Mouse (Mus musculus): ENCODE data around the gene Ube2s.
"Not testable (repeated sequence)": the region's sequence is repeated elsewhere in the genome, so short reads cannot be mapped to it uniquely, and the experiment has no call there.

Ube2s gene

DNA sequence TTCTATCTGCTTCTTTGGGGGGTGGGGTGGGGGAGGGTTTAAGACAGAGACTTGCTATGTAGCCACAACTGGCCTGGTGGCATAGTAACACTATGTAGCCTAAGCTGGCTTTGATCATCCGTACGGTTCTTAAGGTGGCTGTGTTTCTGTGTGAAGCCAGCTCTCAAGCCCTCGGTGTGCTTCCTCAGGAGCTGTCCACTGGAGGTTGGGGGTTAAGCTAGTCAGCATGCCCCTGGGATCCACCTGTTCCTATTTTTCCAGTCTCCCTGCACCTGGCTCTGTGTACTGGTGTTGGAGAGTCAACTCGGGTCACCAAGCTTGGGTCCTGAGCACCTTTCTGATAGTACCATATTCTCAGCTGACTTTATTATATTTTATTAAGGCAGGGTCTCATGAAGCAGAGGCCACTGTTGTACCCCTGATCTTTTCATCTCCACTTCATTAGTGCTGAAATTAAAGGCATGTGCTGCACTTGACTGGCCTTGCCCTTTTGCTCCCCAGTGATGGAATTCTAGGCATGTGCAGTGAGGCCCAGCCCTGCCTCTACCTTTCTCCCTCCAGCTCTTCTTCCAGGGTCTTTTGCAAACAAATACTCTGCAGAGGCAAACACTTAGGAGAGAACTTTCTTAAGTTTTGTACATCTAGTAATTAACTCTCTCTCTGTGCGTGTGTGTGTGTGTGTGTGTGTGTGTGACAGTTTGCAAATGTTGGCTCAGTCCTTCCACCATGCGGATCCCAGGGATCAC is 9.9 kb upstream of the Ube2s start:
- DNase-seq (ENCODE audit: extremely low read depth, low read depth, low spot score), result no peak

DNA sequence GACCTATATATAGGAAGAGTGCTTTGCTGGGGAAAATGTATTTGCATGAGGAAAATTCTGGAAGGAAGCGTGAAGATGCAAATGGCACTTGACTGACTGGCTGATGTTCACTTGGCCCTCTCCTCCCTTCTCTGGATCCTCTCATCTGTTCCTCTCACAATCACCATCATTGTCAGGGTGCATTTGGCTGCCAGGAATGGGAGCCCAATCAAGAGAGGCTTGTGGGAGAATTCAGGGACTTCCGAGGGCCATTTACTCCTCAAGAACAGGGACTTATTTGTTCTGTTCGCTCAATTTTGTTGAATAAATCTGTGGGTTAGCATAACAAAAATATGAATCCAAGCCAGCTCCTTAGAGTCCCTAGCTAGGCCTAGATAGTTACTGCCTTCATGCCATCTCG is 9.3 kb upstream of the Ube2s start:
- DNase-seq (ENCODE audit: extremely low read depth, low read depth, low spot score), result no peak

DNA sequence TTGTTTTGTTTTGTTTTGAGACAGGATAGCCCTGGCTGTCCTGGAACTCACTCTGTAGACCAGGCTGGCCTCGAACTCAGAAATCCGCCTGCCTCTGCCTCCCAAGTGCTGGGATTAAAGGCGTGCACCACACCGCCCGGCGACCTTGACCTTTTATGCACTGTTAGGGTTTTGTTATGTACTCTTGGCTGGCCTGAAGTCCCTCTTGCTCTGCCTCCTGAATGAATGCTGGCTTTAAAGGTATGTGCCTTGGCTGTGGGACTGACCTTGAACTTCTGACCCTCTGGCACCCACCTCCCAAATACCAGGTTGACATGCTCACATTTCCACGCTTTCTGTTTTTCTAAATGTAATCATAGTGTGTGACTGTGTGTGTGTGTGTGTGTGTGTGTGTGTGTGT is 8.5 kb upstream of the Ube2s start:
- not testable (repeated sequence) for DNase-seq (ENCODE audit: extremely low read depth, low read depth, low spot score)

DNA sequence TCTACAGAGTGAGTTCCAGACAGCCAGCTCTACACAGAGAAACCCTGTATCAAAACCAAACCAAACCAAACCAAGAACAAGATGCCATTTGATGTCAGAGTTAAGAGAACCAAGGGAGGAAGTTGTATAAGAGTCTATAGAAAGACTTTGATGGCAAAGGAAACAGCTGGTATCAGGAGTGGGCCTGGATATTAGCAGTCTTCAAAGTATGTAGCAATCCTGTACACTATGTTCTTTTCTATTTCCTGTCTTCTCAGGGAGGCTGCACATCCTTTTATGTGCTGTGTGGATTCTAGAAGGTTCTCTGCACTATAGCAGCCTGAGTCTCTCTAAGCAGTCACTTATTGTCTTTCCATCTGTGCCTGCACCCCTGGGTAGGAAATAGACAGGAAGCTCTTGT is 4.2 kb upstream of the Ube2s start:
- DNase-seq (ENCODE audit: extremely low read depth, low read depth, low spot score), result no peak

DNA sequence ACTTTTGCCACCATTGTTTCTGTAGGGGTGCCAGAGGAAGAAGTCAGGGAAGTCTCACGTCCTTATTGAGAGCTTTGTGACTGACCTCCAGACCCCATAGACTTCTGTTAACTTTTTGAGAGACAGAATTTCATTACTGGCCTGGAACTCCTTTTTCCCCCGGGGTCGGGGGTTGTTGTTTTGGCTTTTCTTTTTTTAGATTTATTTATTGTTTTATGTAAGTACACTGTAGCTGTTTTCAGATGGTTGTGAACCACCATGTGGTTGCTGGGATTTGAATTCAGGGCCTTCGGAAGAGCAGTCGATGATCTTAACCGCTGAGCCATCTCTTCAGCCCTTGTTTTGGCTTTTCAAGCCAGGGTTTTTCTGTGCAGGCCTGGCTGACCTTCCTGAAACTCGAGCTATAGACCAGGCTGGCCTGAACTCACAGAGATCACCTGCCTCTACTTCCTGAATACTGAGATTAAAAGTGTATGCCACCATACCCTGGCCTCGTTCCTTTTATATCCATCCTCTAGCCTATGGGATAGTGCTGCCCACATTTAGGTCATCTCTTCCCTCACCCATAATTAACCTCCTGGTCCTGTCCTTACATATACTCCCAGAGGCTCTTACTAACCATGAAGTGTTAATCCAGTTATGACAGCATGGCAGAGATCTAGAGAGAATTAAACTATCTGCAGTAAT is 858 bp upstream of the Ube2s start:
- no peak for DNase-seq (ENCODE audit: extremely low read depth, low read depth, low spot score)

DNA sequence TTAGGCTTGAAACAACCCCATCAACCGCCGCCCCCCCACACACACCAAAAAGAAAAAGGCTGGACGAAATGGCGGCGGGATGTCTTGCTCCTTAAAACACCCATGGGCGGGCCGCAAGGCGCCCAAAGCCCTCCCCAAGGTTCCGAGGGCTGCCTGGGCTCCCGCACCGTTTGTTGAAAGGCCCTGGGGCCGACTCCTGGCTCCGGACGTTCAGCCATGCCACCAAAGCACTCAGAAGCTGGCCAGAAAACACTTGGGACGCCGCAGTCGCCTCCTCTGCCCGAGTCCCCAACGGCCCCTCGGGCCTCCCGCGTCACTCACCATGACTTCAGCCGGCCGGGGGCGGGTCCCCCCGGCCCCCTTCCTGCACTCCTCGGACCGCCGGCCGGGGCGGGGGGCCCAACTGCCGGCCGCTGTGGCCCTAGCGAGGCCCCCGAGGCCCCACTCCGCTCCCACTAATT is 518 bp downstream of the Ube2s start:
- no peak for DNase-seq (ENCODE audit: extremely low read depth, low read depth, low spot score)

DNA sequence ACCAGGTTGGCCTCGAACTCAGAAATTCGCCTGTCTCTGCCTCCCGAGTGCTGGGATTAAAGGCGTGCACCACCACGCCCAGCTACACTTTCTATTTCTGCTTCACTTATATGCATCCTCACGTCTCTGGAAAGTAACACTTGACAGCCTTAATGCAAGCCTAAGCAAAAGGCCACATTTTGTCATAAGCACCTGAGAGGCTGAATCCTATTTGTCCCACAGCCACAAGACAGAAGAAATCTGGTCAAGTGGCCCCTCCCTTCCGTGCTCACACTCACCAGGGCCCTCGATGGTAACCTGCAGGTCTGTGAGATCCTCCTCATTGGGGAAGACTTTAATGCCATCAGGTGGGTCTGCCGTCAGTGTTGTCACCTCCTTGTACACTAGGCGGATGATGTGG is 1.3 kb downstream of the Ube2s start:
- not testable (repeated sequence) for DNase-seq (ENCODE audit: extremely low read depth, low read depth, low spot score)

DNA sequence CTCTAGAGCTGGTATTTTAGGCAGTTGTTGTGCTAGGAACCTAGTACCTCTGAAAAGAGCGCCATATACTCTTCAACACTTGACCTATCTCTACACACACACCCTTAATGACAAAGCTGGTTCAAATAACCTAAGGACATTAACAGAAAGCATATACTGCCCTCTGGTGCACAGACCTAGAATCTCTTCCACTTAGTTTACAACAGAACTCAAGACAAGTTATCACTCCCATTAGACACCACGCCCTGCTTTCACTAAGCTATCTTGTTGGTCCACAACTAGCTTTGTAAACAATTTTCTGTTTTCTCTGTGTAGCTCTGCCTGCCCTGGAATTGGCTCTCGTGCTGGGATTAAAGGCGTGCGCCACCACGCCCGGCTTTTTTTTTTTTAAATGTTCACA is 5.7 kb downstream of the Ube2s start:
- DNase-seq (ENCODE audit: extremely low read depth, low read depth, low spot score), result no peak

DNA sequence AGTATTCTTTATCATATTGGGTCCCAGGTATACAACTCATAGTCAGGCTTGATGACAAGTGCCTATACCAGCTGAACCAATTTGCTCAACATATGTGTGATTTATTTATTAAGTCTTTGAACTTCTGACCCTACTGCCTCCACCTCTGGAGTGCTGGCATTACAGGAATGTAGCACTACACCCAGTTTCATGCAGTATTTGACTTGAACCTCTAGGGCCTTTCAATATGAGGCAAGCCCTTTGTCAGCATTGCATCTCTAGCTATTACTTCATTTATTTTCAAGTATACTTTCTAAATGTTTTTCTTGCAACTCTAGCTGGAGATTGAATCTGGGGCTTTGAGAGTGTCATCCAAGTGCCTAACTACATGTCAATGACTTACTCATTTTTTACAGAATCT is 10.1 kb downstream of the Ube2s start:
- DNase-seq (ENCODE audit: extremely low read depth, low read depth, low spot score), result no peak

DNA sequence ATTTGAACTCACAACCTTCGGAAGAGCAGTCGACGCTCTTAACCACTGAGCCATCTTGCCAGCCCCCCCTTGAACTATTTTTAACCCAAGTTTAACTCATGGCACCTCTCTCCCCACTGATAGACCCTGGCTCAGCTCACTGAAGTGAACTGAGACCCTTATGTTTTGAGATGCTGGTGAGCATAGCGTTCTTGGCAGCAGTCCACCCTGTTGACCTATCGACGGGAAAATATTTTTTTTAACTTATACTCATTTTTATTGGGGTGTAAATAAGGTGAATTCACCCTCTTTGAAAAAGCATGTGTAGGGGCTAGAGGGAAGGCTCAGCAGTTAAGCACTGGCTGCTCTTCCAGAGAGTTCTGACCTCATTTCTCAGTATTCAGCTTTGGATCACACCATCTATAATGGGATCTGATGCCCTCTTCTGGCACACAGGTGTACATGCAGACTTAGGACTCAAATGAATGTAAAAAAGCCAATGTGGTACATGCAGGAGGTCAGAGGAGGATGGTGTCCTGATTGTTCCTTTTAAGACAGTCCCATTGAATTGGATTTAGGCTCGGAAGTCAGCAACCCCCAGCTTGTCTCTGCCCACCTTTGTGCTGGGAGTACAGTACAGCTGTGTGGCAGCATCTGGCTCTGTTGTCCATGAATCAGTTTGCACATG is 16.5 kb downstream of the Ube2s start:
- DNase-seq (ENCODE audit: extremely low read depth, low read depth, low spot score), result no peak

DNA sequence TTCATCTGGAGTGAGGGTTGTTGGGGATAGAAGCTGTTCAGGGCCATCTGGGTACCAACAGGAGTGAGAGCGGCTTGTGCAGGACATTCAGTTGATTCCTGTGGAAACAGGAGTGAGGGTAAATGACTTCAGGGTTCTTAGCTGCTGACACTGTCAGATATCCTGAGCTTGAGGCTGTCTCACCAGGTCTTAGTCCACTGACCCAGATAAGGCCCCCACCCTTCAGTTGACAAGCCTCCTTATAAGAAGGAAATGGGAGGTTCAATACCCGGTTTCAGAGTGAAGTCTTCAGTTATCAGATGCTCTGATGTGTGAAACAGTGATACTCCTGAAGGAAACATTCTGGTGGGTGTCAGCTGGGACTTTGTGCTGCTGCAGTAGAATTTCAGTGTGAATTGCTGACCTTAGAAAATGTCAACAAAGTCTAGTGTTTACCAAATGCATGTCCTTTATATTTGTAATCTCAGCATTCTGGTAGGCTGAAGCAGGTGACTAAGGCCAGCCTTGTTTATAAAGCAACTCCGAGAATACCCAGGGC is 17.7 kb downstream of the Ube2s start:
- no peak for DNase-seq (ENCODE audit: extremely low read depth, low read depth, low spot score)

DNA sequence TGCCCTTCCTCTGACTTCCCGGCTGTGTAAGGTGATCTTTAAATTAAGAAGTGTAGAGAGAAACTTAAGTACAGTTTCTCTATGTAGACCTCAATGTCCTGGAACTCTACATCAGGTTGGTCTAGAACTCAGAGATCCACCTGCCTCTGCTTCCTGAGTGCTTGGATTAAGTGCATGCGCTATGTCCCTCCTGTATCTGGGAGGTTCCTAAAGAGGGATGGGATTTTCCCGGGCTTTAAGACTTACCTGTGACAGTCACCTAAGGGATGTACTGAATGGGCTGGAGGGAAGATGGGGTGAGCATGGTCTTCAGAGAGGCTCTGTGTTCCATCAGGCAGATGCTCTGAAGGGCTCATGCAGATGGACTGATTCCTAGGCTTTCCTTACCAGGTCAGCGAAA is 18.7 kb downstream of the Ube2s start:
- no peak for DNase-seq (ENCODE audit: extremely low read depth, low read depth, low spot score)

DNA sequence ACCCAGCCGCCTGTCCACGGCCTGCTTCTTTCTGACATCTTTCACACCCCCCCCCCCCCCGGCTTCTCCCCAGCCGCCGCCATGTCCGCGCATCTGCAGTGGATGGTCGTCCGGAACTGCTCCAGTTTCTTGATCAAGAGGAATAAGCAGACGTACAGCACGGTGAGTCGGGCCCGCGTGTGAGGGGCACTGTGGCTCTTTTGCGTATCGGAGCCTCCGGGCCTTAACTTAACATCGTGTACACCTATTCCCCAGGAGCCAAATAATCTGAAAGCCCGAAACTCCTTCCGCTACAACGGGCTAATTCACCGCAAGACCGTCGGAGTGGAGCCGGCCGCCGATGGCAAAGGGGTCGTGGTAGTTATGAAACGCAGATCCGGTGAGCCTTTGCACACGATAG is 19.1 kb downstream of the Ube2s start:
- not testable (repeated sequence) for DNase-seq (ENCODE audit: extremely low read depth, low read depth, low spot score)

DNA sequence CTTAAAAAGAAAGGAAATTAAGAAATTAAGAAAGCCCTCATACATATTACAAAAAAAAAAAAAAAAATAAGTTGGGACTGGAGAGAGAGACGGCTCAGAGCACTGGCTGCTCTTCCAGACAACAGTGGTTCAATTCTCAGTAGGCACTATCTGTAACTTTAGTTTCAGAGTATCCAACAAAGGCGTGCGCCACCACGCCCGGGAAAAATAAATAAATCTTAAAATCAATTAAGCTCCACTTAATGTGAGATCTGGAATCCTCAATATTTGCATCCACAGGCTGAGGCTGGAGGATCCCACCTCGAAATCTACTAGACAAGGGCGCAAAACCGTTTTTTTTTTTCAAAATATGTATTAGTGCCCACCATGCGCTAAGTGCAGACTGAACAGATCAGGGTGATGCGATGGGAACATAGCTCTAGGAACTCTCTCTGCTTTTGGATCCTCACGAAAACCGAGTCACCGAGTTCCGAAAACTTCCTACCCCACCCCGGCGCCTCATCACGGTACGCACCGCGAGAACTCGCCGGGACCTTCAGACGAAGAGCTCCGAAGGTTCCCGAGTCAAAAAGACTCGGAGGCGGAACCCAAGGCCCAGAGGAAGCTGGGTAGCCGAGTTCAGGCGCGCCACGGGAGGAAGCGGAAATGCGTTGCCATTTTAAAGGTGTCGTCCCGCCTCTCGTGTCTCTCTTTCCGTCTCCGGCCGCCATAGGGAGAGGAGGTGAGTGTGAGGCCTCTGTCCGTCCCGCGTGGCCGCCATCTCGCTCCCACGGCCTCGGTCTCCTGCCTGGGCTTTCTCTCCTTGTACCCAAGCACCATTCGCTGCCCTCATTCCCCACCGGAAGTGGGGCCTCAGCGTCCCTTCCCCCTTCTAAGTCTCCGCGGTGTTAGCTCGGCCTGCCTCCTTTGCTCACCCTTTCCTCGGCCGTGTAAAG is 19.8 kb downstream of the Ube2s start, which contains the start of gene Rpl28:
TSS of gene Rpl28 (plus strand) at position 597 of the 935 bp plus-strand sequence.
- no peak for DNase-seq (ENCODE audit: extremely low read depth, low read depth, low spot score)

DNA sequence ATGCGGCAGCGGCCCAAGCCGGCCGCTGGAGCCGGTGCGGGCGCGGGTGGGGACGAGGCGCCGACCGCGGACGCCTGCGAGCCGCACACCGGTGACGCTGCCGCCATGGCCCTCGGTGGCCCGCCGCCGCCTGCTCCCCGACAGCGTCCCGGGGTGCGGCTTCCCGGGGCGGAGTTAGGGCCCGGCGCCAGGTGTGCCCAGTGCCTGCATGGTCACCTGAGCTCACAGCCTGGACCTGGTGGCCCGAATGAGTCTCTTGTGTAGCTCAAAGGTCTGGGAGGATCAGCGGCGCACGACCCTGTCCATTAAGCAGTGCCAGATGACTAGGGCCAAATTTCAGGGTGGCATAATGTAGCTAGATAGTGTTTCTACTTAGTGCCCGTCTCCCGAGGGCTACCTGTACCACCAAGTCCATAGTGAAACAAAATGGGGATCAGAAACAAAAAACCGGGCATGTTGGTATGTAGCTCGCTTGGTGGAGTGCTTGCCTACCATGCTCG is 22.9 kb downstream of the Ube2s start, which contains the start of gene Tmem238:
TSS of gene Tmem238 (minus strand) at position 221 of the 500 bp plus-strand sequence.
- DNase-seq (ENCODE audit: extremely low read depth, low read depth, low spot score), result no peak

DNA sequence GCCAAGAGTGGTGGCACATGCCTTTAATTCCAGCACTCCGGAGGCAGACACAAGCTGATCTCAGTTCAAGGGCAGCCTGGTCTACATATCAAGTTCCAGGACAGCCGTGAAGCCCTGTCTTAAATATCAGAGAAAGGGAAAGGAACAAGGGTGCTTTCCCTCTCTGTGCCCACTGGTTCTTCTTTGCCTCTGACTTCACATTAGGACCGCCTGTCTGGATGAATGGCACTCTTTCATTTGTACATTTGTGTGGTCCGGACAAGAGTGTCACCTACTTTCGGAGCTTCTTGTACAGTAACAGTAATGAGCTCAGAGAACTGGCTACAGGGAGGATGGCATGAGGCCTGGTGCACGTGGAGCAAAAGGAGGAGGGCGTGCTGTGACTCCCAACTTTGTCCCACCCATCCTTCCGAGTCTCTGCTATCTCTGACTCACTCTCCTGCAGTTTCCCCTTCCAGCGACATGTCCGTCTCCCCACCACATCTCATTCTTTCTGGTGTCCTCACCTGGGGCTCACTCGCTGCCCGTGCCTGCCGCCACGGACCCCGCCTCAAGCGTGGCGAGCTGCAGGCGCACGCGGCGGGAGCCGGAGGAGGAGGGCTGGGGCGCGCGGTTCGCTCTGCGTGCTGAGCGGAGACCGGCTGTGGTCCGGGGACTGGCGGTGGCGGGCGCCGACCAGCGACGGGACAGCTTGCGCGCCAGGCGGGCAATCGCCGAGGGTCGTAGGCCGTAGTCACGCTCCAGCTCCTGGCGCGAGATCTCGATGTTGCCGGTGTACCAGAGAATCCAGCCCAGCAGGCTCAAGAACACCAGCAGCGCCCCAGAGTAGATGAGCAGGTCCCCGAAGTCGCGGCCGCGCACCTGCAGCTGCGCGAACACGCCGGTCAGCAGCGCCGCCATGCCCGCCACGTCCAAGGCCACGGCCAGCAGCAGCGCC is 23.6 kb downstream of the Ube2s start:
- DNase-seq (ENCODE audit: extremely low read depth, low read depth, low spot score), result no peak

DNA sequence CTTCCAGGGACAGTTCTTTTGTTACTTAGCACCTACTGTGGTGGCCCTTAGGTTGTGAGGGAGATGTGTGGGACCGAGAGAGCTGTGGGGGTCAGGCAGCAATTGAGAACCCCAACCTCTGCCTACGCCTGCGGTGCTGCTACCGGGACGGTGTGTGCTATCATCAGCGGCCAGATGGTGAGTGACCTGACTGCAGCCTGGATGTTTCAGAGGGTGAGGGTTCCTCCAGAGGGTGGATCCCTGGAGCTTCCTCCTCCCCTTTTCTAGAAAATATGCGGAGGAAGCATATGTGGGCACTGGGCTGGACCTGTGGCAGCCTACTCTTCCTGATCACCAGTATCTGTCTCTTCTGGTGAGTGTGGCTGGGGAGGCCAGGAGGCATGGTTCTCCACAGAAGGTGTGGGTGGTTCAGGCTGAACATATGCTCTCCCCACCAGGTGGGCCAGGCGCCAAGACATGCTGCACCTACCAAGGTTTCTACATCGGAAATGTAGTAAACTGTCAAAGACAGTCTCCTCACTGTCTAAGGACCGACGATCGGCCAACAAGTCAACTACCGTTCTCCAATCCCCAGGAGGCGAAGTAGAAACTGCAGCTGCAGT is 28.6 kb downstream of the Ube2s start:
- DNase-seq (ENCODE audit: extremely low read depth, low read depth, low spot score), result no peak

DNA sequence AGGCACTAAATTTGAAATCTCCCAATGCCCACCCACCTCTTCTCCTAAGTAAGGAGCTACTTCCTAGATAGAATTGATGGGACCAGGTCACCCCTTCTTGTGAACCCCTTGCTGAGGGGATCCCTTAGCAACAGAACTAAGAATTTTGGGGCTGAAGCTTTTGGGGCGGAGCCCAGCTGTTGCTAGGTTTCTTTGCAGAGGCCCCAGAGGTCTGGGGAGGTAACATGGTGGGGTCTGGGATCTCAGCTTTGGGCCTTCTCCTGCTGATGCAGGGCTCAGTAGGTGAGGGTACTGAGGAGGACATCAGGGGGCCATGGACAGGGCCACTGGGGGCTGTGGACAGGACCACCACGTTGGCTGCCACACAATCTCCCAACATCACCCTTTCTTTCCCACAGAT is 29.6 kb downstream of the Ube2s start, which contains the start of the genes Il11 and Tmem190:
TSS of gene Il11 (minus strand) at position 101 of the 400 bp plus-strand sequence.
TSS of gene Tmem190 (plus strand) at position 179 of the 400 bp plus-strand sequence.
- DNase-seq (ENCODE audit: extremely low read depth, low read depth, low spot score), result no peak

DNA sequence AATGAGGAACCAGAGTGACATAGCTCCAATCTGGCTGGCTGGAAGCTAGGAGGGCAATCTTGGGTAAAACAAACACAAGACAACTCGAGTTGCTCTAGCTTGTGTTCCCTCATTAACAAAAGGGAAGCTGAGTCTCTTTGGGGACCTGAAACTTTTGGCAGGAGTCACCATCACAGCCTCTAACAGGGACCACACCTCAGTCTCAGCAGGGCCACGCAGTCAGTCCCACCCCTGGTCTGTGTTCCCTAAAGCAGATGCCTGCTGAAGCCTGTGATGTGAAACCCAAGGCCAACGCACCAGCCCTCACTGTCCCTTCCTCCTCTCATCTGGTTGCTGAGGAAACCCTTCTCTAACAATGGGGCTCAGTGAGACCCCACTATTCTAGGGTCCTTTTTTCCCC is 30.3 kb downstream of the Ube2s start:
- no peak for DNase-seq (ENCODE audit: extremely low read depth, low read depth, low spot score)

Data from fat pad, adult 2 months (tissue).